Comparison of ENCODE assay signal across 9 mouse cellular contexts in the genomic region with DNA sequence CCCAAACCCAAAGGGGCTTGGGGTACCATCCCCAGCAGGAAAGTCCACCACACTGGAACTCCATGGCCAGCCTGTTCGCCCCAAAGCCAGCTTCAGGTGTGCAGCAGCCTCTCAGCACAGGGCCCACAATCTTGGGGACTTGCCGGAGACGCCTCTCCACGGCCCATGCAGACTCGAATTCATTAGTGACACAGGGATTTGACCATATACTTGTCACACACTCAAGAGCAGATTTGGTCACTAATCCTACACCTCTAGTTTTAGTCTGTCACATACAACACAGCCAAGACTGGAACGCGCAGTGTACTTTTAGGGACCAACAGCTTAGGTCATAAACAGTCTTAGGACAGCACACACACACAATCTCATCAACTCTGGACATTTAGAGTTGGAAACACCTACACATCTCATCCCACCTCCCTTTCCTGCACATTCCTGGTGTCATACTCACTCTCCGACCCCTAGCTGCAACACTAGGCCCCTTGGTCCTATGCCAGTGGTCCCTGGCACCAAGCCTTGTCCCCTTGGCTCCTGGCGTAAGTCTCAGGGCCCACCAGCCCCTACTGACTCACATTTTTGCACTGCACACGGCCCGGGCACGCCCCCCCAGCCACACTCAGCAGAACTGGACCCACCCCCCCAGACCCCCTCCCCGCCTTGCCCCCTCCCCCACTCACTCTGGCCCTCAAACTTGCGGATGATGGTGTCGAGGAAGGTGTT. TPM values are rescaled to one million over a fixed set of nuclear protein-coding genes. Genes with fewer than 3 reads are reported as not detected.
A peak's percentile ranks its signal among the peaks of the same experiment; 100 is the strongest.
DNase-seq lines count a peak whose midpoint lies in the region; ATAC-seq lines count a peak whose summit lies in the region.
"Had no signal": no experiment of that assay in that cellular context is flagged by ENCODE, and none has a peak within 500 bp of the region (broad histone marks: within the 10 kb centered on the region; RNA-seq: fewer than 3 reads in every experiment).

No protein-coding gene starts in this region.

- no peaks in the 10 kb centered on the region for H3K9me3 ChIP-seq in heart, embryonic 13.5 days
- H3K9me3 ChIP-seq in midbrain, embryonic 12.5 days = no peaks in the 10 kb centered on the region

- H3K36me3 ChIP-seq in heart, embryonic 13.5 days = peaks cover 21% of the 10 kb centered on the region
- 0 out of 2 replicates have a peak, but pooled peaks cover 4% of the 10 kb centered on the region for H3K36me3 ChIP-seq in midbrain, embryonic 12.5 days

- peak overlapping the region; percentile 87 for H3K4me2 ChIP-seq in heart, embryonic 13.5 days
- peak overlapping the region; percentile 99 for H3K4me2 ChIP-seq in midbrain, embryonic 12.5 days (replicated peaks)

- peaks cover 83% of the 10 kb centered on the region for H3K4me1 ChIP-seq in heart, embryonic 13.5 days
- H3K4me1 ChIP-seq in midbrain, embryonic 12.5 days = peaks cover 64% of the 10 kb centered on the region

- 20% methylated on average over 15 of the region's 15 CpGs for WGBS in heart, embryonic 13.5 days
- 45% methylated on average over 12 of the region's 15 CpGs for WGBS in midbrain, embryonic 12.5 days

- ATAC-seq in heart, embryonic 13.5 days (ENCODE audit: extremely low read depth, insufficient number of reproducible peaks, low FRiP score, low TSS enrichment) = no peak
- ATAC-seq in midbrain, embryonic 12.5 days (ENCODE audit: low FRiP score, low read depth) = peak; percentile 1; the same call in 1 of the 2 replicates

- no peak for DNase-seq in heart, adult 11 months
- peak; percentile 16 for DNase-seq in ZHBTc4 (ENCODE audit: low read depth, low spot score)
- peak; percentile 76 for DNase-seq in heart, postnatal 4 days
- no peak for DNase-seq in frontal cortex, postnatal 25 days (ENCODE audit: low spot score in 2 of 2)
- DNase-seq in left cerebral cortex, adult 8-10 months (ENCODE audit: low spot score in 2 of 2) = no peak
- DNase-seq in adrenal gland, postnatal 4 days (ENCODE audit: low spot score in 2 of 2) = no peak

- H3K9ac ChIP-seq in heart, embryonic 13.5 days = peak overlapping the region; percentile 99
- H3K9ac ChIP-seq in midbrain, embryonic 12.5 days (replicated peaks) = peak overlapping the region; percentile 95

- H3K27me3 ChIP-seq in heart, embryonic 13.5 days (replicated peaks) = peaks cover 6% of the 10 kb centered on the region
- H3K27me3 ChIP-seq in midbrain, embryonic 12.5 days = peaks cover 55% of the 10 kb centered on the region

- H3K27ac ChIP-seq in heart, embryonic 13.5 days (replicated peaks) = peak overlapping the region; percentile 99
- peak overlapping the region; percentile 98 for H3K27ac ChIP-seq in midbrain, embryonic 12.5 days (replicated peaks)

- H3K4me3 ChIP-seq in heart, embryonic 13.5 days = peak overlapping the region; percentile 90
- peak overlapping the region; percentile 82 for H3K4me3 ChIP-seq in midbrain, embryonic 12.5 days

RNA-seq across cellular contexts. Expression of gene Kcnh2, which starts 0.7 kb away (rescaled TPM):
- polyA plus RNA-seq in heart, embryonic 13.5 days (2015; fragmentation: Nextera tagmentation; extraction: Ambion mirVana) = 24.4 and 26.2 TPM in 2 replicates
- 100 to 1,000 TPM; 108 to 118 TPM for total RNA-seq in heart, postnatal 4 days (2021)
- 18.0 and 18.5 TPM in 2 replicates for polyA plus RNA-seq in midbrain, embryonic 12.5 days (2016; fragmentation: Nextera tagmentation; extraction: Ambion mirVana)
- total RNA-seq in left cerebral cortex, adult 8-10 months (2022) = 10 to 100 TPM; 33.4 to 38.9 (median 37.6) TPM
- total RNA-seq in adrenal gland, postnatal 4 days (2021) = 10 to 100 TPM; 38.6 to 42.4 TPM
- polyA plus RNA-seq: erythroblast, embryonic 14.5 days had no signal

RNA-seq across cellular contexts. Expression of gene Nos3, which starts 13.9 kb away (rescaled TPM):
- 34.0 and 35.0 TPM in 2 replicates for polyA plus RNA-seq in heart, embryonic 13.5 days (2015; fragmentation: Nextera tagmentation; extraction: Ambion mirVana)
- 10 to 100 TPM; 39.5 to 40.6 TPM for total RNA-seq in heart, postnatal 4 days (2021)
- 7.1 and 9.2 TPM in 2 replicates for polyA plus RNA-seq in midbrain, embryonic 12.5 days (2016; fragmentation: Nextera tagmentation; extraction: Ambion mirVana)
- 1 to 10 TPM; 5.8 to 8.0 (median 6.9) TPM for total RNA-seq in left cerebral cortex, adult 8-10 months (2022)
- total RNA-seq in adrenal gland, postnatal 4 days (2021) = 10 to 100 TPM; 11.5 to 12.3 TPM

RNA-seq across cellular contexts. Expression of gene Atg9b, which starts 41.3 kb away (rescaled TPM):
- polyA plus RNA-seq in heart, embryonic 13.5 days (2015; fragmentation: Nextera tagmentation; extraction: Ambion mirVana) = 0.87 and 1.4 TPM in 2 replicates
- total RNA-seq in heart, postnatal 4 days (2021) = under 1 TPM; 0.45 to 0.83 TPM
- 0.35 and 0.46 TPM in 2 replicates for polyA plus RNA-seq in midbrain, embryonic 12.5 days (2016; fragmentation: Nextera tagmentation; extraction: Ambion mirVana)
- total RNA-seq in left cerebral cortex, adult 8-10 months (2022) = 1 to 10 TPM; 4.7 to 5.8 (median 5.1) TPM
- under 1 TPM; 0.42 to 0.62 TPM for total RNA-seq in adrenal gland, postnatal 4 days (2021)

RNA-seq across cellular contexts. Expression of gene Abcb8, which starts 42.8 kb away (rescaled TPM):
- 62.0 and 63.4 TPM in 2 replicates for polyA plus RNA-seq in heart, embryonic 13.5 days (2015; fragmentation: Nextera tagmentation; extraction: Ambion mirVana)
- total RNA-seq in heart, postnatal 4 days (2021) = 10 to 100 TPM; 86.3 to 87.0 TPM
- 47.1 and 48.0 TPM in 2 replicates for polyA plus RNA-seq in midbrain, embryonic 12.5 days (2016; fragmentation: Nextera tagmentation; extraction: Ambion mirVana)
- total RNA-seq in left cerebral cortex, adult 8-10 months (2022) = 10 to 100 TPM; 54.5 to 65.4 (median 58.7) TPM
- 10 to 100 TPM; 73.9 to 84.8 TPM for total RNA-seq in adrenal gland, postnatal 4 days (2021)

Comparison
In these comparisons a context has a peak if more than half of its experiments do, and no peak if none do; other contexts are left out.
1. DNase-seq: peak in ZHBTc4 (single experiment) and heart, postnatal 4 days (single experiment); none in heart, adult 11 months (single experiment), frontal cortex, postnatal 25 days (0 of 2), left cerebral cortex, adult 8-10 months (0 of 2) and adrenal gland, postnatal 4 days (0 of 2).